In genomic region chr11:58354476-58354875, GRCm38 (mm10) we compare ENCODE assay signal across 29 mouse cellular contexts. TPM values are rescaled to one million over a fixed set of nuclear protein-coding genes. Genes with fewer than 3 reads are reported as not detected.
DNase-seq lines count a peak whose midpoint lies in the region; ATAC-seq lines count a peak whose summit lies in the region.
"Had no signal": no experiment of that assay in that cellular context is flagged by ENCODE, and none has a peak within 500 bp of the region (broad histone marks: within the 10 kb centered on the region; RNA-seq: fewer than 3 reads in every experiment).

No protein-coding gene starts in this region.

- H3K4me3 ChIP-seq in liver, embryonic 12.5 days: no peak overlapping the region
- H3K4me3 ChIP-seq: forebrain, embryonic 10.5 days; heart, embryonic 12.5 days; hindbrain, embryonic 10.5 days; limb, embryonic 12.5 days; megakaryocyte, embryonic 14.5 days; midbrain, embryonic 13.5 days had no signal

- ATAC-seq in liver, embryonic 12.5 days: no peak
- ATAC-seq: hindbrain, embryonic 16.5 days; intestine, embryonic 16.5 days; midbrain, embryonic 13.5 days had no signal

- peak overlapping the region; percentile 94 for H3K27ac ChIP-seq in liver, embryonic 12.5 days
- H3K27ac ChIP-seq: forebrain, embryonic 10.5 days; hindbrain, embryonic 10.5 days; limb, embryonic 12.5 days; midbrain, embryonic 13.5 days had no signal

- H3K4me1 ChIP-seq in liver, embryonic 12.5 days: peaks cover 79% of the 10 kb centered on the region
- H3K4me1 ChIP-seq: forebrain, embryonic 10.5 days; hindbrain, embryonic 10.5 days; limb, embryonic 12.5 days; megakaryocyte, embryonic 14.5 days; midbrain, embryonic 13.5 days had no signal

- no peaks in the 10 kb centered on the region for H3K27me3 ChIP-seq in liver, embryonic 12.5 days (replicated peaks)
- H3K27me3 ChIP-seq: heart, embryonic 12.5 days; limb, embryonic 12.5 days; midbrain, embryonic 13.5 days had no signal

- peak; percentile 41 to 69 for DNase-seq in frontal cortex, adult 2 months (ENCODE audit: extremely low spot score in 1 of 2, low spot score in 1 of 2)
- DNase-seq in frontal cortex, postnatal 10 days (ENCODE audit: low spot score in 2 of 2): no peak
- peak; percentile 76 for DNase-seq in right cerebral cortex, adult 18-20 months
- no peak for DNase-seq in right cerebral cortex, postnatal 14 days
- DNase-seq in embryo, embryonic 9.5 days (ENCODE audit: extremely low spot score): no peak
- no peak for DNase-seq in c-Kit-positive CD71-positive TER-119-positive erythroid progenitor cells, embryonic 14.5 days (ENCODE audit: low spot score)
- DNase-seq: adrenal gland, postnatal 25 days; cerebellum, adult 11 months; cerebellum, adult 9-11 months; gastrocnemius, postnatal 14 days; heart, adult 18-20 months; heart, postnatal 10 days; kidney, adult 9 months; kidney, postnatal 14 days; layer of hippocampus, postnatal 36 days; lung, embryonic 14.5 days; lung, postnatal 36 days; thymus, adult 2 months; thymus, postnatal 4 days had no signal

- 0 out of 2 replicates have a peak, but pooled peaks cover 5% of the 10 kb centered on the region for H3K36me3 ChIP-seq in liver, embryonic 12.5 days
- H3K36me3 ChIP-seq: forebrain, embryonic 10.5 days; heart, embryonic 12.5 days; limb, embryonic 12.5 days; midbrain, embryonic 13.5 days had no signal

- peak overlapping the region; percentile 57 for H3K4me2 ChIP-seq in liver, embryonic 12.5 days
- H3K4me2 ChIP-seq: heart, embryonic 12.5 days; limb, embryonic 12.5 days; lung, embryonic 14.5 days; midbrain, embryonic 13.5 days had no signal

- WGBS in liver, embryonic 12.5 days (ENCODE audit: insufficient replicate concordance): 51% methylated on average over 10 of the region's 10 CpGs

- no peaks in the 10 kb centered on the region for H3K9me3 ChIP-seq in liver, embryonic 12.5 days (replicated peaks)
- H3K9me3 ChIP-seq: forebrain, embryonic 10.5 days; heart, embryonic 12.5 days; hindbrain, embryonic 10.5 days; limb, embryonic 12.5 days; midbrain, embryonic 13.5 days had no signal

- peak overlapping the region; percentile 68; the same call in 1 of the 2 replicates for H3K9ac ChIP-seq in liver, embryonic 12.5 days
- H3K9ac ChIP-seq: heart, embryonic 12.5 days; limb, embryonic 12.5 days; lung, embryonic 14.5 days; midbrain, embryonic 13.5 days had no signal

RNA-seq across cellular contexts. Expression of gene Sh3bp5l, which starts 24.0 kb away (rescaled TPM):
- polyA plus RNA-seq in frontal cortex, adult 2 months (2012; rRNA removed): 39.9 and 40.8 TPM in 2 replicates
- polyA plus RNA-seq in liver, embryonic 12.5 days (2016; fragmentation: Nextera tagmentation; extraction: Ambion mirVana): 19.8 and 19.9 TPM in 2 replicates

RNA-seq across cellular contexts. Expression of gene Zfp672, which starts 24.3 kb away (rescaled TPM):
- 50.1 and 52.2 TPM in 2 replicates for polyA plus RNA-seq in frontal cortex, adult 2 months (2012; rRNA removed)
- 50.1 and 50.4 TPM in 2 replicates for polyA plus RNA-seq in liver, embryonic 12.5 days (2016; fragmentation: Nextera tagmentation; extraction: Ambion mirVana)

RNA-seq across cellular contexts. Expression of gene Lypd8, which starts 24.4 kb away (rescaled TPM):
- polyA plus RNA-seq in frontal cortex, adult 2 months (2012; rRNA removed): 0.16 and 0.25 TPM in 2 replicates
- 0.19 TPM in 1 of 2 replicates, not detected in the other for polyA plus RNA-seq in liver, embryonic 12.5 days (2016; fragmentation: Nextera tagmentation; extraction: Ambion mirVana)
- polyA plus RNA-seq: embryonic facial prominence, embryonic 11.5 days; forebrain, embryonic 10.5 days; heart, embryonic 12.5 days; hindbrain, embryonic 10.5 days; hindbrain, embryonic 16.5 days; limb, embryonic 12.5 days; lung, embryonic 14.5 days; midbrain, embryonic 13.5 days had no signal

RNA-seq across cellular contexts. Expression of gene Zfp692, which starts 47.6 kb away (rescaled TPM):
- polyA plus RNA-seq in frontal cortex, adult 2 months (2012; rRNA removed): 59.6 and 63.7 TPM in 2 replicates
- 18.2 and 18.5 TPM in 2 replicates for polyA plus RNA-seq in liver, embryonic 12.5 days (2016; fragmentation: Nextera tagmentation; extraction: Ambion mirVana)

Comparison
In these comparisons a context has a peak if more than half of its experiments do, and no peak if none do; other contexts are left out.
1. DNase-seq: peak in frontal cortex, adult 2 months (2 of 2) and right cerebral cortex, adult 18-20 months (single experiment); none in frontal cortex, postnatal 10 days (0 of 2), right cerebral cortex, postnatal 14 days (single experiment), embryo, embryonic 9.5 days (single experiment) and c-Kit-positive CD71-positive TER-119-positive erythroid progenitor cells, embryonic 14.5 days (single experiment).